Mouse (Mus musculus): ENCODE measurements at regions not wholly inside any gene's neighbourhood (a gene's known extent, or its start where the extent isn't known, plus 50 kb on each side); places are given as distances from the start of the nearest gene placed in this dataset.
A peak's percentile ranks its signal among the peaks of the same experiment; 100 is the strongest.
"Not testable (repeated sequence)": the region's sequence is repeated elsewhere in the genome, so short reads cannot be mapped to it uniquely, and the experiment has no call there.

DNA sequence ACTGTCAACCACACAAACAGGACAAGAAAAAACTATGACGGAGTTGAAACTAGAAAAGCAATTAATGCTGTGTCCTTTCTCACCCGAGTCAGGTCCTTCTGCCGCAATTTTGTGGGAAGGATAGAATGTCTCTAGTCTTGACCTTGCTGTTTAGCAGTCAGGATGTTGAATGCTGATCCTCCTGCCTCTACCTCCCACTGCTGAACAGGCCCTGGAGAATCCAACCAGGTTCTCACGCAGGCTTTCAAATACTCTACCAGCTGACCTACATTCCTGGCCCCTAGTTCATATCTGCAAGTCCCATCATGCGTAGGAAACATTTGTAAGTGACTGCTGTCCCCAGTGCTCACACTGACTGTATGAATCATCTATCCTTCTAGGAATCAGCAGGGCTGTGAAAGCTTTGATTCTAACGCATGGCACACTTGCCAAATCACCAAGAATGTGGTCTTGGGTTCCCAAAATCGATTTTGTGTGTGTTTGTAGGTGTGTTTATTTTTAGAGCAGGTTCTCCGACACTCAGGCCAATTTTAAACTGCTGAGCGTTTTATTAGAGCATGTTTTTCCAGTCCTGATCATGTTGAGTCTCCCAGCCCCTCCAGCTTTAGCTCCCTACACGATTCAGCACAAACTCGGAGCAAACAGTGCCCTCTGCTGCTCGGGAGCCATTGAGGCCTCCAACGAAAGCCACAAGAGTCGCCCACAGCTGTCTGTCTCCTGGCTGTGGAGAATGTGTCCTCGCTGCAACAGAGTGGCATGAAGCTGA lies 545.4 kb downstream of the Zfp704 start:
- DNase-seq: peak; percentile 86

DNA sequence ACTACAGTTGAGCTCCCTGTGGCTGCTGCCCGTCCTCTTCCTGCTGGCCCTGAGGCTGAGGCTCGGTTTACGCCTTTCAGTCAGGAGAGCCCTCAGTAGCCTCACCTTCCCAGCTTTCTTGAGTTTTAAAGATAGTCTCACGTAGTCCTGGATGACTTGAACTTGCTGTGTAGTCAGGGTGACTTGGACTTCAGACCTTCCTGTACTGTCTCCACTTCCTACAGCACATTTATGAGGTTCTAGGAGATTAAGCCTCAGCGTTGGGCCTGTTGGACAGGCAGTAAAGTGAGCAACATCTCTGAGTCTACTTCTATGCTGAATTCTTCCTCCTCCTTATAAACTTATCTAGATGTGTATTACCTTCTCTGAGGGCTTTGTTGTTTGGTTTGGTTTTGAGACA lies 546.2 kb downstream of the Zfp704 start:
- DNase-seq: no peak

DNA sequence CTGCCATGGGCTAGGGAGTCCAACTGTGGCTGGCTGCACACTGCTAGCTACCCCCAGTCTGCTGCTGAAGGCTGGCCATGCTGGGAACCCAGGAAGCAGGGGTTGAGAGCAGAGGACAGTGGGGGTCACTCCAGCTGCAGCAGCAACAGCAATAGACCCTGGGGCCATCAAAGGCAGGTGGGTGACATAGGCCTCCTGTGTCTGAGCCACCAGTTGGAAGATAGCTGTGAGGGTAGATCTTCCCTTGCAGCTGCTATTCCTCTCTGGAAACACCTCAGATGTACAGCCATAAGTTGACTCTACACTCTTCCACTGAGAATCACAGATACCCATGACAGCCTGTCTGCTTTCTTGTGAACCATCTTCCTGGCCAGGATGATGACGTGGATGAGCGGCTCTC lies 548.5 kb downstream of the Zfp704 start:
- no peak for DNase-seq

DNA sequence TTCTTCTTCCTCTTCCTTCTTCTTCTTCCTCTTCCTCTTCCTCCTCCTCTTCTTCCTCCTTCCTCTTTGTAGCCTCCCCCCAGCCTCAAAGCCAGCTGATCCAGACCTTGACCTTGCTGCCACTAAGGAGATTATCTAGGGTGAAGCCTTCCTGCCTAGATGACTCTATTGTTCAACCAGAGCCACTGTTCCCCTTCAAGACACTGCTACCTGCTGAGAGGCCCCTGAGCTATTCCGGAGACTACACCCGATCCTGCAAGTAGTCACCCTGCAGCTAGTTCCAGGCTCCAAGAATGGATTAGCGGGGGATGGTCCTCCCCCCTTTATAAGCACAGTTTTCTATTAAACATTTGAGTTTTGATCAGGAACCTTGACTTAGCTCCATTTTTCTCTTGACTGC lies 552.2 kb downstream of the Zfp704 start:
- DNase-seq: not testable (repeated sequence)

DNA sequence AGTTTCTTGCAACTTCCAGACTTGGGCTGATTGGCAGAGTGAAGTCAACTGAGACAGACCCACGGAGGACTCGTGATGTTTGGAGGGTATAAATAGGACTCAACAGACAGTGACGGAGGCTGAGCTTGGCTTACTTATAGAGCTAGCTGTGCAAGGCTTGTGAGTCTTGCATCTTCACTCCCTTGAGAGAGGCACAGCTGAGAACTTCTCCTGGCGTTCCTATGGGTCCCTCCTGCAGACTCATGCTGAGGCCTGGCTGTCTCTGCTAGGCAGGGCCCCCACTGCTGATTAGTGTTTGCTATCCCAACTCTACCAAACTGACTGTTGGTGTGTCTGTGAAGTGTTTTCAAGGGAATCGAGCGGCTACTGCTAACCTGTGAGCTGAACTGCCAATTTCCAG lies 553.0 kb downstream of the Zfp704 start:
- no peak for DNase-seq

DNA sequence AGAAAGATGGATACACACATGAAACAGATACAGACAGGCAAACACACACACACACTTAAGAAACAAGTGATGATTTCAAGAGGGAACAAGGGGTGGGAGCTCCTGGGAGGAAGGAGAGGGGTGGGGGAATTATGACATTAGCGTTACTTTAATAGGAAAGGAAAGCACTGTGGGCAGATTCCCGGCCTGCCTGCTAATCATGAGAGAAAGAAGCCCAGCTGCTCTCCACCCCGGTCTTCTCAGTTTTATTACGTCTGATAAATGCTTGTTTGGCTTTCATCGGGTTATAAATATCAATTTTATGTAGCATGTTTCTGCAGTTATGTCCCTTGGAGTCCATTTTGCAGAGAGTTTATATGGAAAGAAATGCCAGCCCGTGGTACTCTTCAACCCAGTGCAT lies 554.1 kb downstream of the Zfp704 start:
- no peak for DNase-seq

Measured in retina, postnatal 1 day (tissue).